Mouse (Mus musculus) hindbrain, embryonic 16.5 days (tissue): ENCODE measurements at regions not wholly inside any gene's neighbourhood (a gene's known extent, or its start where the extent isn't known, plus 50 kb on each side); places are given as distances from the start of the nearest gene placed in this dataset.

Source experiments
- ATAC-seq: fragments of 200-750 bp; cut with Nextera tagmentation; 2 replicates; pipeline ENCODE4 v1.8.0; 2017; ENCODE audit warnings: moderate TSS enrichment, moderate library complexity
- H3K27ac ChIP-seq: fragments of 300-500 bp; sonication (generic); 2 replicates; pipeline ENCODE4 v1.5.1; 2014; ENCODE audit warnings: low read depth, mild to moderate bottlenecking, control low read depth, low read length, moderate library complexity
- H3K27me3 ChIP-seq: fragments of 300-500 bp; sonication (generic); replicated peaks from 2 replicates; pipeline ENCODE4 v1.6.1; 2014; ENCODE audit warnings: low read length; ENCODE audit not compliant: control insufficient read depth, insufficient read depth
- H3K36me3 ChIP-seq: fragments of 300-500 bp; sonication (generic); 2 replicates; pipeline ENCODE4 v1.6.1; 2014; ENCODE audit warnings: mild to moderate bottlenecking, low read length, moderate library complexity, mixed read lengths; ENCODE audit not compliant: control insufficient read depth, insufficient read depth
- H3K4me1 ChIP-seq: fragments of 300-500 bp; sonication (generic); 2 replicates; pipeline ENCODE4 v1.6.1; 2014; ENCODE audit warnings: low read depth, low read length; ENCODE audit not compliant: control insufficient read depth, insufficient read depth
- H3K4me2 ChIP-seq: fragments of 300-500 bp; sonication (generic); 2 replicates; pipeline ENCODE4 v1.6.1; 2014; ENCODE audit warnings: mild to moderate bottlenecking, low read length, control low read depth, moderate library complexity
- H3K4me3 ChIP-seq: fragments of 300-500 bp; sonication (generic); 2 replicates; pipeline ENCODE4 v1.5.1; 2014; ENCODE audit warnings: mild to moderate bottlenecking, low read length, control low read depth, moderate library complexity
- H3K9ac ChIP-seq: fragments of 300-500 bp; sonication (generic); 2 replicates; pipeline ENCODE4 v1.6.1; 2014; ENCODE audit warnings: low read depth, mild to moderate bottlenecking, control low read depth, low read length, moderate library complexity
- H3K9me3 ChIP-seq: fragments of 300-500 bp; sonication (generic); 2 replicates; pipeline ENCODE4 v1.6.1; 2014; ENCODE audit warnings: mild to moderate bottlenecking, low read length, moderate library complexity; ENCODE audit not compliant: control insufficient read depth
- WGBS: fragments of 180-500 bp; shearing (Covaris S2); extraction: QIAGEN DNeasy Blood & Tissue Kit; methylation state at CpG from one replicate; pipeline ENCODE4 v1.1.7; 2014; 5-methylcytosine and 5-hydroxymethylcytosine counted together

DNA sequence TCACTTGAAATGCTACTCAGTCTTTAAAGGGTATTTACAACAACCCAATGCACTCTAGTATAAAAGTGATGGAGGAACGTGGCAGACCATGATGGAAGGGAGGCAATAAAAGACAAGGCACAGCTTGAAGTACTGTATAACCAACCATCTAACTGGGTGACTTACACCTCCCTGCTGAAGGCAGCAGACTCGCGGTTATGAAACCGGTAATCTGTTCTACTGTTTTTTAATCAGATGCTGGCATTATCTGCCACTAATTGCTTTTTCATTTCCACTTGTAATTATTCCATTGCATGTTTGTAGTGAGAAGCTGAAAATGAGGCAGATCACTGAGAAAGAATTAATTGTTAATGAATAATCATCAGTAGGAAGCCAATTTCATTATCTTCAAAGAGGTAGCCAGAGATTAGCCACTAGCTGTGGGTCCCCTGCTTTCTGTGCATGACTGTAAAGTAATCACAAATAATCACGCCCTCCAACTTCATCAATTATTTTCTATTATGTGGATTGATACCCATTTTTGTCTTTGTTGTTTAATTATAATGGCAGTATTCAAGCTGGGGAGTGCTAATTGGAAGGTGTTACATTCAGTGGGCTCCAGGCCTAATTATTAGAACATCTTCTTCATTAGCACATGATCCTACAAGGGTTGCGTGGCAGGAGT lies 103.1 kb upstream of the Itga4 start:
- Histone ChIP-seq H3K36me3 (no peaks in the 10 kb centered on the region), H3K9ac (no peak overlapping the region), H3K9me3 (no peaks in the 10 kb centered on the region), H3K4me1 (no peaks in the 10 kb centered on the region), H3K27ac (no peak overlapping the region), H3K4me2 (no peak overlapping the region), H3K27me3 (no peaks in the 10 kb centered on the region), H3K4me3 (no peak overlapping the region)
- WGBS, result 57% methylated on average over 6 of the region's 6 CpGs
- peak; percentile 63; the same call in 1 of the 2 replicates for ATAC-seq

DNA sequence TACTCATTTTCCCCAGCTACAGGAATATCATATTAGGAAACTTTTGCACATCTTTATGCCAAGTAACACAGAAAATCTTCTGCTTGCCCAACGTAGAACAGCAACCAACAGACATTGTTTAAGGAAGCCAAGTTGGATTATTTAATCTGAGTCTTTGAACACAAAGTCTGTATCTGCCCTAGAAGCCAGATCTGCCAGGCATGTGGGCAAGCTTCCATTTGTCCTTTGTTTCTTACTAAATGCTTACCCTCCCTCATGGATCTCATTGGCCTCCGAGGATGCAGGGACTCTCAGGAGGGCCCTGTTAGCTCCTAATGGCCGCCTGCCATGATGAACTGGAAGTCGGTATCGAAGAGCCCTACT lies 102.5 kb upstream of the Itga4 start:
- peak; percentile 37; the same call in 1 of the 2 replicates for ATAC-seq
- H3K4me2 ChIP-seq, result no peak overlapping the region
- no peaks in the 10 kb centered on the region for H3K4me1 ChIP-seq
- WGBS, result 53% methylated on average over 5 of the region's 5 CpGs
- H3K27me3 ChIP-seq, result no peaks in the 10 kb centered on the region
- H3K27ac ChIP-seq, result no peak overlapping the region
- no peak overlapping the region for H3K4me3 ChIP-seq
- H3K9ac ChIP-seq, result no peak overlapping the region
- no peaks in the 10 kb centered on the region for H3K9me3 ChIP-seq
- H3K36me3 ChIP-seq, result no peaks in the 10 kb centered on the region

DNA sequence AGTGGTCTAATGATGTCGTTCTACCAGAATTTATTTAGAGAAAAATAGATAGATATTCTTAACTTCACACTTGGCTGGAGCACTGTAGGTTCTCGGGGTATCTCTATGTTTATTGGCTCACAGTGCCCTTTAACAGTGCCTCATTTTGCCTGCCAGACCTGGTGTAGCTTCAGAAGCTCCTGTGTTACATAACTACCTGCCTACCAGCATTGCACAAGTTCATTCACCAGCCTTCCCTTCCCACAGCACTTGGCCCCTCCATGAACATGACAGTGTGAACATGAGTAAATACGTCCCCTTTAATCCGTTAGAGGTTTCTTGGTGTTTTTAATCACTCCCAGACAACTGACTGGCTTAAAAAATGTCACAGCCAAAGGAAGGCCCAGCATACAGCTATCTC lies 102.2 kb upstream of the Itga4 start:
- H3K27ac ChIP-seq, result no peak overlapping the region
- no peak for ATAC-seq
- H3K4me2 ChIP-seq, result no peak overlapping the region
- H3K36me3 ChIP-seq, result no peaks in the 10 kb centered on the region
- 77% methylated on average over 4 of the region's 4 CpGs for WGBS
- H3K9ac ChIP-seq, result no peak overlapping the region
- no peaks in the 10 kb centered on the region for H3K9me3 ChIP-seq
- H3K4me1 ChIP-seq, result no peaks in the 10 kb centered on the region
- no peak overlapping the region for H3K4me3 ChIP-seq
- no peaks in the 10 kb centered on the region for H3K27me3 ChIP-seq

DNA sequence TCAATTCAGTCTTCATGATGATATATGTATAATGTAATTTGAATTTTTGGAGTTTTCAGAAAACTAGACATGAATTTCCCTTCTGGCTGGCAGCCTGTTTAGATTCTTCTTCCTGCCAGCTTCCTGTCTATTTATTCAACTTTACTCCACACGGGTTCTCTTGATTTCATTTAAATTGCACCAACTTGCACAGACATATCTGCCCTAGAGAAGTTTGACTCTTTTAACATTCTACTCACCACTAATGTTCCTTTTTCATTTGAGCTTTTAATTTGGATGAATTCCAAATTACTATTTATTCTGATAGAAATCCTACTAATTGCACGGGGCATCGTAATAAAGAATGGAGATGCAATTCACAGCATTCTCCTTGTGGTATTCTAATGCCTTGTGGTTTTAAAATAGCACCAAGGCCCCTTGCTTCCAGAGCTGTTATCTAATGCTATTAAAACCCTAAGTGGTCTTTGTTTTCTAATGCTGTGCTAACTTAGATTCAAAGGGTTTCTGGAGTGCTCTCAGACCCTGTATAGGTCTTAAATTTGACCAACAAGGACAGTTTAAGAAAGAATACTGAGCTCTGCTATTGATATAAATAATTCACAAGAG lies 96.7 kb upstream of the Itga4 start:
- WGBS, result 39% methylated on average over 3 of the region's 3 CpGs

DNA sequence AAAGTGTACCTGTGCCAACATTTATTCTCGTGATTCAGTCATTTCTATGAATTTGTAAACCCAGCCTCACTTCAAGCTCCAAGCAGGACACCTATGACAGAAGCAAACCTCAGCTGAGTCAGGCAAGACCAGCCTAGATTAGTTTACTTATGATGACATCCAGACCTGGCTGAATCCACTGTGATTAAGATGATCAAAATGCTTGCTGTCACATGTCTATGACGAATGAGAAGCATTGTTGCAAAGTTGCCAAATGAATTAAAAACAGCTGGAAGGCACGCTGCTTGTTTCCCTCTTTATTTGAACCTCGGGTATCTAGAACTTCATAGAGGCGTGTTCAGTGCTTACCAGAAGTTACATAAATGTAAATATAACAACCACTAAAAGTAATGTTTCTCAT lies 95.9 kb upstream of the Itga4 start:
- 67% methylated on average over 5 of the region's 5 CpGs for WGBS
- Histone ChIP-seq H3K27ac (no peak overlapping the region), H3K4me2 (no peak overlapping the region), H3K9ac (no peak overlapping the region), H3K4me1 (no peaks in the 10 kb centered on the region), H3K9me3 (no peaks in the 10 kb centered on the region), H3K36me3 (no peaks in the 10 kb centered on the region), H3K27me3 (no peaks in the 10 kb centered on the region), H3K4me3 (no peak overlapping the region)
- no peak for ATAC-seq

More for the DNA sequence above, 96.7 kb upstream of the Itga4 start:
- Histone ChIP-seq H3K27me3 (no peaks in the 10 kb centered on the region), H3K27ac (no peak overlapping the region), H3K9me3 (no peaks in the 10 kb centered on the region), H3K36me3 (no peaks in the 10 kb centered on the region), H3K4me2 (no peak overlapping the region), H3K9ac (no peak overlapping the region), H3K4me1 (no peaks in the 10 kb centered on the region), H3K4me3 (no peak overlapping the region)
- 0 out of 2 replicates have a peak, but pooled peaks have one; percentile 37 for ATAC-seq

DNA sequence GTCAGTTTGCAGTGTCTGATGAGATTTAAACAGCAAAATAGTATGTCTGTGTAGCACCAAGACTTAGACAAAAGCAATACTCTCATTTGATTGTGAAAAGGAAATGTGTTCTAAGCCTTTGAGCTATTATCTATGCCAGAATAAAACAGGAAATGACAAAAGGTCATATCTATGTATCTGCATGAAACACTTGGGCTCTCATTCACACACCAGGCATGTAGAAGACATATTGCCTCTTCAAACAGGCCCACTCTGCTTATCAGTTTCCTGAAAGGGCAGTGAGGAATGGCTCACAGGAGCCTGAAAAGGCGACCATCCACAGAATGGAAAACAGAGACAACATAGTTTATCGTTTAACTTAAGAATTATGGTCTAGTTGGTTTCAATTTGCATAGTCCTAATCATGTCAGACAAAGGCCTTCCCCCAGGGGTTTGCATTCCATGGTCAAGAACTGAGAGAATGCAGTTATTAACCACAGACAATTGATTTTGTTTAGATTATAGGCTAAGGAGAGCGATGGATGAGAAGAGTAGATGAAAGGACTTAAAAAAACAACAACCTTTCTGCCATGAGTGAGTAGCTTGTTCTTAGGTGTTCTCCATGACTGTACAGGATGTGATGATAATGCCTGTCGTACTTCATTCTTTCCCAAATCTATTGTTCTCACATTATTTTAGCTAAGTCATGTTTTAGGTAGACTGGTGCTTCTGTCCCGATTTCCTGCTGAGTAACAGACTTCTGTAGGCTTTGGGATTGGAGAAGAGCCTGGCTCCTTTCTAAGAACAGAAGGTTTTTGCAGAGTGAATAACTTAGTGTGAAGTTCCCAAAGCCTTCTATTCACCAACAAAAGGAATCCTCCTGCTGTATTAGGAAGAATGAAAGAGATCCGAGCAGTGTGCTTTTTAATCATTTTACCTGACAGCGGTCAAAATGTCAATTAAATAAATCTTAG lies 82.0 kb upstream of the Itga4 start:
- no peak overlapping the region for H3K4me3 ChIP-seq
- no peak overlapping the region for H3K27ac ChIP-seq
- H3K4me2 ChIP-seq, result no peak overlapping the region
- no peak for ATAC-seq
- no peaks in the 10 kb centered on the region for H3K36me3 ChIP-seq
- H3K27me3 ChIP-seq, result no peaks in the 10 kb centered on the region
- H3K4me1 ChIP-seq, result no peaks in the 10 kb centered on the region
- 46% methylated on average over 7 of the region's 7 CpGs for WGBS
- no peak overlapping the region for H3K9ac ChIP-seq
- H3K9me3 ChIP-seq, result no peaks in the 10 kb centered on the region

DNA sequence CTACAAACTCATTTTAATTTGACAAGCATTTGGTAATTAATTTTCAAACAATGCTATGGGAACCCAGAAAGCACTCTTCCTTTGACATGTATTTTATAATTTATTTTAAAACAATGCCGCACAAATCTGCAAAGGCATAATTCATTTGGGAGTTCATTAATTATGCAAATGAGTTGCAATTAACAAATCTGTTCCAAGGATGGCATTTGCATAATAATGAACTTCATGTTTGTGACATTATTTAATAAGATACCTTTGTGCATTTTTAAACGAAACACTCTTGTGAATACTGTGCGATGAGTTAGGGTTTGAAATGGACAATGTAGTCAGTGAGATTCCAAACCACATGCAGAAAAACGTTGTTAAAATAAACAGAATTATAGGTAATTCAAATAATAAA lies 80.9 kb upstream of the Itga4 start:
- no peak for ATAC-seq
- H3K9ac ChIP-seq, result no peak overlapping the region
- H3K9me3 ChIP-seq, result no peaks in the 10 kb centered on the region
- H3K4me3 ChIP-seq, result no peak overlapping the region
- H3K4me1 ChIP-seq, result no peaks in the 10 kb centered on the region
- no peaks in the 10 kb centered on the region for H3K27me3 ChIP-seq
- no peak overlapping the region for H3K27ac ChIP-seq
- H3K36me3 ChIP-seq, result no peaks in the 10 kb centered on the region
- no peak overlapping the region for H3K4me2 ChIP-seq
- WGBS, result 46% methylated on average over 4 of the region's 4 CpGs

DNA sequence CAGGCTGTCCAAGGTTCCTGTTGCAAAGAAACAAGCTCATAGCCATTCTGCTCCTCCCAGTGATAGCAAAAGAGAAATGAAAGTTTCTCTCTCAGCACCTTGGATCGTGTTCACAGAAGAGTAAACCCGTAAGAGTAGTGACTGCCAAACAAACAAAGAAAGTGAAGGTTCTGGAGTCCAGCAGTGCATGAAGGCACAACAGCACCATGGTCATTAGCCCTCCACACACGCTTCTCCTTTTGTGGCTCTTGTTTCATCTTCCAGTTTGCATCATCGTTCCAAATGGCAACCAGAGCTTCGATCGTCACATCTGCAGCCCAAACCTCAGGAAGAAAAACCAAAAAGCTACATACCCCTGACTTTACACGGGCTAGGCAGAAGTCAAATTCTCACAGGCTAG lies 74.4 kb upstream of the Itga4 start:
- H3K4me2 ChIP-seq, result no peak overlapping the region
- no peaks in the 10 kb centered on the region for H3K36me3 ChIP-seq
- no peaks in the 10 kb centered on the region for H3K9me3 ChIP-seq
- no peak overlapping the region for H3K9ac ChIP-seq
- H3K27me3 ChIP-seq, result no peaks in the 10 kb centered on the region
- H3K27ac ChIP-seq, result no peak overlapping the region
- 66% methylated on average over 7 of the region's 7 CpGs for WGBS
- no peaks in the 10 kb centered on the region for H3K4me1 ChIP-seq
- H3K4me3 ChIP-seq, result no peak overlapping the region
- no peak for ATAC-seq

DNA sequence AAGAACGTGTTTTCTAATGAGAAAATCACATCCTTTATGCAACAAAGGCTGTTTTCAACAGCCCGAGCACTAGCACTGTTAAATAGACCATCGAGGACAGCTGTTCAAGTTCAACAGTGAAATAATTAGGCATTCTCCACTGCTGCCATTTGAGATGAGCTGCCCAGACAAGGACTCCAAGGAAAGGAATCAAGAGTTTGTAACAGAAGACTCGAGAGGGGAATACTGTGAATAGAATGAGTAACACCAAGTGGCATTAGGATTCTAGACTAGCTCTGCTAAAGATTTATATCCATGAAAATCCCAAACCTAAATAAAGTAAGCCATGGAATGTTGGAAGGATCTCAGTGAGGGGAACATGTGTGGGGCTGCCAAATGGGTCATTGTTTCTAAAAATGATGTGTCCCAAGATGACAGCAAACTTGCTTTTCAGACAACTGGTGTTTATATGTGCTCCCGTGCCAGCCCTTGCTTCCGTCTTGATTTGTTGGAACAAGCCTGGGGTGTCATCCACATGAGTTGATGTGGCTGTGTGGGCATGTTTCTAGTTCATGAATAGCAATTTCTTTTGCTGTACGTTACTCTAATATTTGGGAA lies 72.1 kb upstream of the Itga4 start:
- H3K36me3 ChIP-seq, result no peaks in the 10 kb centered on the region
- no peak for ATAC-seq
- no peaks in the 10 kb centered on the region for H3K27me3 ChIP-seq
- no peak overlapping the region for H3K9ac ChIP-seq
- no peaks in the 10 kb centered on the region for H3K9me3 ChIP-seq
- 65% methylated on average over 7 of the region's 7 CpGs for WGBS
- no peak overlapping the region for H3K4me3 ChIP-seq
- H3K4me1 ChIP-seq, result no peaks in the 10 kb centered on the region
- H3K4me2 ChIP-seq, result no peak overlapping the region
- no peak overlapping the region for H3K27ac ChIP-seq
